Mouse (Mus musculus) CH12.LX (cell line): ENCODE data around the gene Fads2. TPM values are rescaled to one million over a fixed set of nuclear protein-coding genes. Genes with fewer than 3 reads are reported as not detected.

Experiments
- DNase-seq: peaks from one replicate; pipeline ENCODE4 v3.0.0-alpha.2; 2013; ENCODE audit errors: extremely low read depth
- H3K27ac ChIP-seq: 2 replicates; pipeline ENCODE4 v1.5.1; 2012; ENCODE audit warnings: low read depth, mild to moderate bottlenecking, control low read depth, moderate library complexity; ENCODE audit not compliant: insufficient read depth
- H3K27me3 ChIP-seq: replicated peaks from 2 replicates; pipeline ENCODE3; 2012; ENCODE audit warnings: inconsistent platforms
- H3K36me3 ChIP-seq, 2 experiments: replicated peaks in 1 of 2; 2 replicates each; pipeline versions ENCODE3 to v1.6.1; 2012; ENCODE audit warnings: inconsistent platforms in 1 of 2, low read length in 1 of 2, mild to moderate bottlenecking in 1 of 2, mixed read lengths in 1 of 2, moderate library complexity in 1 of 2; ENCODE audit not compliant: control insufficient read depth in 1 of 2, insufficient read depth in 1 of 2
- H3K4me1 ChIP-seq, 2 experiments: 2 replicates each; pipeline ENCODE4 v1.6.1; 2012; ENCODE audit warnings: inconsistent platforms in 1 of 2, moderate library complexity in 1 of 2; ENCODE audit not compliant: insufficient read depth in 2 of 2, control insufficient read depth in 1 of 2
- H3K4me2 ChIP-seq: 2 replicates; pipeline ENCODE4 v1.6.1; 2012; ENCODE audit warnings: low read depth, mild to moderate bottlenecking, control low read depth; ENCODE audit not compliant: poor library complexity, insufficient read depth, severe bottlenecking
- H3K4me3 ChIP-seq, 3 experiments: fragments of 150-350 bp in 1 of 3; sonication (generic) in 1 of 3; replicated peaks in 1 of 3; 2 replicates each; pipeline versions ENCODE3 to v1.5.1; 2011 to 2012; ENCODE audit warnings: low read depth in 2 of 3, low read length in 2 of 3, mild to moderate bottlenecking in 2 of 3, moderate library complexity in 2 of 3, control low read depth in 1 of 3, improper control_type of control experiment in 1 of 3, inconsistent platforms in 1 of 3, mixed read lengths in 1 of 3; ENCODE audit not compliant: poor library complexity in 1 of 3
- H3K79me2 ChIP-seq: replicated peaks from 2 replicates; pipeline ENCODE4 v1.6.1; 2012; ENCODE audit warnings: mild to moderate bottlenecking, moderate library complexity; ENCODE audit not compliant: control insufficient read depth, poor library complexity, insufficient read depth, severe bottlenecking; ENCODE audit errors: extremely low read depth
- H3K9ac ChIP-seq: 2 replicates; pipeline ENCODE4 v1.6.1; 2012; ENCODE audit warnings: low read depth, mild to moderate bottlenecking, control low read depth, moderate library complexity; ENCODE audit not compliant: insufficient read depth
- H3K9me3 ChIP-seq: replicated peaks from 2 replicates; pipeline ENCODE3; 2012; ENCODE audit warnings: low read length, inconsistent platforms, mixed read lengths
- BHLHE40 ChIP-seq: IDR thresholded peaks from 2 replicates; pipeline ENCODE4 v1.6.1; 2011; ENCODE audit warnings: mild to moderate bottlenecking, low read depth, low read length, improper control_type of control experiment
- CHD1 ChIP-seq: IDR thresholded peaks from 2 replicates; pipeline ENCODE4 v1.6.1; 2012; ENCODE audit warnings: low read depth, low read length, improper control_type of control experiment, inconsistent platforms
- CTCF ChIP-seq, 2 experiments: IDR thresholded peaks in 1 of 2; conservative IDR thresholded peaks in 1 of 2; 2 replicates each; pipeline ENCODE4 v1.5.1; 2011 to 2012; ENCODE audit warnings: low read depth in 2 of 2, low read length in 2 of 2, improper control_type of control experiment in 1 of 2, inconsistent platforms in 1 of 2, mild to moderate bottlenecking in 1 of 2, moderate library complexity in 1 of 2
- EP300 ChIP-seq: IDR thresholded peaks from 2 replicates; pipeline ENCODE4 v1.6.1; 2011; ENCODE audit warnings: low read length, improper control_type of control experiment
- GABPA ChIP-seq: IDR thresholded peaks from 2 replicates; pipeline ENCODE4 v1.6.1; 2012; ENCODE audit warnings: low read depth, low read length, improper control_type of control experiment, inconsistent platforms; ENCODE audit not compliant: insufficient replicate concordance
- HCFC1 ChIP-seq: IDR thresholded peaks from 2 replicates; pipeline ENCODE4 v1.6.1; 2012; ENCODE audit warnings: low read depth, mild to moderate bottlenecking, inconsistent platforms, low read length, improper control_type of control experiment
- IRF4 ChIP-seq: IDR thresholded peaks from 2 replicates; pipeline ENCODE4 v1.6.1; 2014; ENCODE audit warnings: low read depth, mild to moderate bottlenecking, inconsistent platforms, low read length, improper control_type of control experiment
- MAFK ChIP-seq: IDR thresholded peaks from 2 replicates; pipeline ENCODE4 v1.6.1; 2011; ENCODE audit warnings: low read length, improper control_type of control experiment; ENCODE audit not compliant: insufficient replicate concordance
- MAX ChIP-seq: IDR thresholded peaks from 2 replicates; pipeline ENCODE4 v1.6.1; 2011; ENCODE audit warnings: low read length, improper control_type of control experiment
- MEF2A ChIP-seq: IDR thresholded peaks from 2 replicates; pipeline ENCODE4 v1.6.1; 2014; ENCODE audit warnings: low read depth, mild to moderate bottlenecking, inconsistent platforms, low read length, improper control_type of control experiment, borderline replicate concordance
- MXI1 ChIP-seq: IDR thresholded peaks from 2 replicates; pipeline ENCODE4 v1.6.1; 2011; ENCODE audit warnings: mild to moderate bottlenecking, low read depth, low read length, improper control_type of control experiment
- MYC ChIP-seq: IDR thresholded peaks from 2 replicates; pipeline ENCODE4 v1.6.1; 2011; ENCODE audit warnings: low read depth, mild to moderate bottlenecking, improper control_type of control experiment, low read length
- NELFE ChIP-seq: IDR thresholded peaks from 2 replicates; pipeline ENCODE4 v1.6.1; 2011; ENCODE audit warnings: low read depth, low read length, improper control_type of control experiment
- NRF1 ChIP-seq: IDR thresholded peaks from 2 replicates; pipeline ENCODE4 v1.6.1; 2014; ENCODE audit warnings: low read depth, mild to moderate bottlenecking, inconsistent platforms, low read length, improper control_type of control experiment, moderate library complexity
- PAX5 ChIP-seq: IDR thresholded peaks from 2 replicates; pipeline ENCODE4 v1.6.1; 2012; ENCODE audit warnings: low read length, inconsistent platforms, mixed read lengths
- POLR2A ChIP-seq: IDR thresholded peaks from 2 replicates; pipeline ENCODE4 v1.6.1; 2011; ENCODE audit warnings: low read depth, mild to moderate bottlenecking, improper control_type of control experiment, low read length
- RAD21 ChIP-seq: IDR thresholded peaks from 2 replicates; pipeline ENCODE4 v1.6.1; 2011; ENCODE audit warnings: low read depth, mild to moderate bottlenecking, low read length, improper control_type of control experiment, moderate library complexity
- RCOR1 ChIP-seq: conservative IDR thresholded peaks from 2 replicates; pipeline ENCODE4 v1.6.1; 2012; ENCODE audit warnings: low read depth, mild to moderate bottlenecking, inconsistent platforms, low read length, improper control_type of control experiment
- SIN3A ChIP-seq: IDR thresholded peaks from 2 replicates; pipeline ENCODE4 v1.6.1; 2012; ENCODE audit warnings: low read length, improper control_type of control experiment, inconsistent platforms
- TBP ChIP-seq: conservative IDR thresholded peaks from 2 replicates; pipeline ENCODE4 v1.6.1; 2011; ENCODE audit warnings: low read depth, low read length, improper control_type of control experiment
- TCF12 ChIP-seq: IDR thresholded peaks from 2 replicates; pipeline ENCODE4 v1.6.1; 2014; ENCODE audit warnings: low read depth, mild to moderate bottlenecking, inconsistent platforms, low read length, improper control_type of control experiment
- USF1 ChIP-seq: IDR thresholded peaks from 2 replicates; pipeline ENCODE4 v1.6.1; 2014; ENCODE audit warnings: low read depth, mild to moderate bottlenecking, inconsistent platforms, low read length, improper control_type of control experiment
- USF2 ChIP-seq: conservative IDR thresholded peaks from 2 replicates; pipeline ENCODE4 v1.6.1; 2011; ENCODE audit warnings: low read depth, low read length, improper control_type of control experiment
- ZMIZ1 ChIP-seq: IDR thresholded peaks from 2 replicates; pipeline ENCODE4 v1.6.1; 2012; ENCODE audit warnings: low read depth, mild to moderate bottlenecking, inconsistent platforms, low read length, improper control_type of control experiment
- ZNF384 ChIP-seq: IDR thresholded peaks from 2 replicates; pipeline ENCODE4 v1.6.1; 2012; ENCODE audit warnings: low read depth, low read length, improper control_type of control experiment, inconsistent platforms
- dilution Hi-C: fragments of 300-500 bp; cut with MboI; formaldehyde crosslinking; loops from 2 replicates; pipeline ENCODE4 v1.14.3; 2020; ENCODE audit warnings: low sequenced_read_pairs; ENCODE audit not compliant: extremely low pct_unique_long_range_greater_than_20kb, extremely low pct_ligation_motif_present
- in situ Hi-C: fragments of 300-500 bp; cut with MboI; formaldehyde crosslinking; loops from 3 replicates; pipeline ENCODE4 v1.14.3; 2019; ENCODE audit warnings: low sequenced_read_pairs, low pct_ligation_motif_present, low pct_unique_long_range_greater_than_20kb, mixed read lengths
- polyA plus RNA-seq: library from polyadenylated mRNA; unstranded; fragments of >175 nt; gene quantifications from 2 replicates; pipeline ENCODE4 v1.2.1, GENCODE M21; 2012; ENCODE audit warnings: low read depth; ENCODE audit not compliant: insufficient read length
- total RNA-seq, 2 experiments: library from RNA; depleted of rRNA; stranded (reverse); fragments of 300-350 nt in 1 of 2; fragments of >200 nt in 1 of 2; gene quantifications; 2 replicates each; pipeline ENCODE4 v1.2.3; 2012 to 2014

Gene Fads2
- total and polyA plus RNA-seq, 3 experiments = 1.7 to 8.1 (median 1.8) TPM

DNA sequence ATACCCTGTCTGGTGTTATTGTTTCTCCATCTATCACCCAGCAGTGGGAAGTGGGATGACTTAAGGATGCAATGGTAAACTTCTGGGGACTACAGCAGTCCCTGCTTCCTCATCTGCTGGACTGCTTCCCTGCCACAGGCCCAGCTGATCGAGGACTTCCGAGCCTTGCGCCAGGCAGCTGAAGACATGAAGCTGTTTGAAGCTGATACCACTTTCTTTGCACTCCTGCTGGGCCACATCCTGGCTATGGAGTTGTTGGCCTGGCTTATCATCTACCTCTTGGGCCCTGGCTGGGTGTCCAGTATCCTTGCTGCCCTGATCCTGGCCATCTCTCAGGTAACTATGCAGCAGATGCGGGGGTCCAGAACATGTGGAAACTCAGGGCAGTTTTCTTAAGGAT, 48.8 kb downstream of the Fads2 start:
- Histone ChIP-seq H3K27me3 (no peaks in the 10 kb centered on the region), H3K4me2 (no peak overlapping the region), H3K9me3 (no peaks in the 10 kb centered on the region), H3K4me1 (no peaks in the 10 kb centered on the region; a peak in 1 of 4 replicates), H3K27ac (no peak overlapping the region), H3K9ac (no peak overlapping the region), H3K79me2 (no peaks in the 10 kb centered on the region), H3K36me3 (no peaks in the 10 kb centered on the region), H3K4me3 (no peak overlapping the region)
- dilution Hi-C loops (no loop called here), in situ Hi-C loops (no loop called here)
- no peak for TF ChIP-seq MXI1
- TF ChIP-seq CTCF (conservative IDR thresholded peaks at IDR 0.05 in 1 of 2, IDR thresholded peaks at IDR 0.05 in 1 of 2; ENCODE audit: low read depth in 2 of 2, low read length in 2 of 2) = no peak
- no peak for TF ChIP-seq PAX5
- TF ChIP-seq EP300 = no peak
- no peak for TF ChIP-seq HCFC1
- no peak for TF ChIP-seq TBP
- TF ChIP-seq MAFK = no peak
- TF ChIP-seq USF2 = no peak
- no peak for TF ChIP-seq CHD1
- TF ChIP-seq IRF4 = no peak
- TF ChIP-seq GABPA = no peak
- DNase-seq = no peak

DNA sequence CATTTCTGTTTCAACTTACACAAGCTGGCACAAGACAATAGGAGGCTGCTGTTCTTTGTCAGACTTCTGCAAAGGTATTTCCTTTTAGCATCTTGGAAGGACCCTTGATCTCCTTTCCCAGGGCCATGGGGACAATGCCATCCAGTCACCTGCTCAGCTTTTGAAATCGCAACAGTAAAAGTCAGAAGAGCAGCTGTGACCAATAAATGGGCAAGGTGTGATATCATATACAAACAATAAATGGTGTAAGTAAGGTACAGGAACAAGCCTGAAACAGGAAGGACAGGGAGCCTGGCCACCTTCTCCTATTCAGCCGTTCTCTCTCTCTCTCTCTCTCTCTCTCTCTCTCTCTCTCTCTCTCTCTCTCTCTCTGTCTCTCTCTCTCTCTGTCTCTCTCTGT, 51.1 kb downstream of the Fads2 start:
- H3K4me1 ChIP-seq = peaks cover 5 to 15% of the 10 kb centered on the region in 2 experiments; a peak in 3 of 4 replicates
- H3K36me3 ChIP-seq = no peaks in the 10 kb centered on the region
- no peak for DNase-seq
- no peaks in the 10 kb centered on the region for H3K27me3 ChIP-seq
- H3K4me3 ChIP-seq = no peak overlapping the region
- no peaks in the 10 kb centered on the region for H3K9me3 ChIP-seq
- no peak overlapping the region for H3K27ac ChIP-seq
- H3K9ac ChIP-seq = no peak overlapping the region
- no peak for TF ChIP-seq USF1
- in situ Hi-C loops (no loop called here), dilution Hi-C loops (no loop called here)
- no peak overlapping the region for H3K4me2 ChIP-seq
- no peaks in the 10 kb centered on the region for H3K79me2 ChIP-seq

DNA sequence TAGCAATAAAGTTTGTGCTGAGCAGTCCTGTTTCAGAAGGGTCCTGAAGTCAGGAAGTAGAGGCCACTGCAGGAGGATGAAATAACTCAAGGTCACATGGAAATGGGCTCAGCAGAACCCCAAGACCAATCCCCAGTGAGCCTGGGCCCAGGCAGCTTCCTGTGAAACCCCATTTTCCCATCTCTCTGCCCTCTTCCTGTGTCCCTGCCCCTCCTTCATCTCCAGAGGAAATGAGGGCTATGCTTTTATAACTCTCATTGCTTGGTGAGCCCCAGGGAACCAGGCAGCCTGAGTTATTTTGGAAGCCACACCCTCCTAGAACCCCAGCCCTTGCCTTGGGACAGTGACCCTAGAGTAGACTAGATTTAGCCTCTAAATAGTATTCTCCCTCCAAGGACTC, 52.0 kb downstream of the Fads2 start:
- no peaks in the 10 kb centered on the region for H3K9me3 ChIP-seq
- no peak for DNase-seq
- no peak overlapping the region for H3K27ac ChIP-seq
- H3K4me2 ChIP-seq = no peak overlapping the region
- H3K79me2 ChIP-seq = no peaks in the 10 kb centered on the region
- TF ChIP-seq CHD1 = no peak
- no peak for TF ChIP-seq NRF1
- TF ChIP-seq NELFE = no peak
- no peak for TF ChIP-seq MAX
- no peak for TF ChIP-seq RAD21
- TF ChIP-seq ZNF384 = no peak
- no peak for TF ChIP-seq HCFC1
- no peak for TF ChIP-seq MEF2A
- no peak for TF ChIP-seq MXI1
- TF ChIP-seq CTCF (conservative IDR thresholded peaks at IDR 0.05 in 1 of 2, IDR thresholded peaks at IDR 0.05 in 1 of 2; ENCODE audit: low read depth in 2 of 2, low read length in 2 of 2) = no peak
- TF ChIP-seq TBP = no peak
- TF ChIP-seq RCOR1 = no peak
- no peak for TF ChIP-seq ZMIZ1
- TF ChIP-seq TCF12 = no peak
- TF ChIP-seq BHLHE40 = no peak
- TF ChIP-seq SIN3A = no peak
- no peak for TF ChIP-seq POLR2A
- TF ChIP-seq MYC = no peak
- dilution Hi-C loops (no loop called here), in situ Hi-C loops (no loop called here)
- H3K4me1 ChIP-seq = peaks cover 5 to 15% of the 10 kb centered on the region in 2 experiments; a peak in 3 of 4 replicates
- no peaks in the 10 kb centered on the region for H3K27me3 ChIP-seq
- H3K4me3 ChIP-seq = no peak overlapping the region
- H3K9ac ChIP-seq = no peak overlapping the region
- no peaks in the 10 kb centered on the region for H3K36me3 ChIP-seq
